Mouse (Mus musculus) left cerebral cortex, postnatal 36 days (tissue): ENCODE measurements around the gene Pex26. TPM values are rescaled to one million over a fixed set of nuclear protein-coding genes. Genes with fewer than 3 reads are reported as not detected.

Experiments used
- DNase-seq, 2 experiments: peaks; one replicate each; pipeline ENCODE4 v3.0.0; 2021 to 2022; ENCODE audit warnings: low spot score in 2 of 2, mixed read lengths in 1 of 2
- intact Hi-C: fragments of 180-260 bp; cut with DNase I; formaldehyde crosslinking; loops from one replicate; pipeline ENCODE4 v1.15.1; 2025
- total RNA-seq, 2 experiments: library from RNA; stranded (reverse); gene quantifications; 2 replicates each; pipeline ENCODE4 v1.2.3; 2021

The Pex26 gene
- 10 to 100 TPM; 14.4 to 14.5 TPM for total RNA-seq

DNA sequence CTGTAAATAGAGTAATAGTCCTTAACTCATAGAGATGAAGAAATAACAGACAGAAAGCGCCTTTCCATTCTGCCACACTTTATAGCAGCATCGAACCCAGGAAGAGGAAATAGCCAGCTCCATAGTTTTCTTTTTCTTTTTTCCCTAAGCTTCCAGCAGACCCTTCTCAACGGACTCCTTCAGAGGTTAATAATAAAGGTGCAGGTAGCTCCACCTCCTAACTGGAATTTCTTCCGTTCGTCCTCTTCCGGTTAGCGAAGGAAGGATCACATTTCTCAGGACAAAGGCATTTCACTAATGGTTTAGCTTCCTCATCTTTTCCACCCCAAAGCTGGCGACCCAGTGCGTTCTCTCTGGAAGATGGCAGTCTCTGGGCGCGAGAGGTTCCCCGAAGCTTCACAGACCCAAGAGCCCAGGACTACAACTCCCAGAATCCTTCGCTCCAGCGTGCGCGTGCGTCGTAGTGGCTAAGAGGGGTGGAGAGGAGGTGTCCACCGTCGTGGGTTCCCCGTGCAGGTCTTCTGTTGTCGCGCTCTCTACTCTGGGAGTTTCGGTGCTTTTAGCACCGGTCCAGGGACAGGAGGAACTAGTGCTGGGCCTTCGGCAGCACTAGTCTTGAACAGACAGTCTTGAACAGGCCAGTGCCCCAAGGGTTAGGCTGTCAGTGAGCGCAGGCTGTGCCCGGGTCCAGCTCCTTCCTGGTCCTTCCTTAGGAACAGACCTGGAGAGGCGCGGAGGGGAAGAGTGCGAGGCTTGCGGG, at the start of gene Pex26:
Gene Pex26, plus strand, starts transcription at position 254 of the 760 bp plus-strand sequence.
- DNase-seq, result peak; percentile 89 to 91
- intact Hi-C loops, result no loop called here

DNA sequence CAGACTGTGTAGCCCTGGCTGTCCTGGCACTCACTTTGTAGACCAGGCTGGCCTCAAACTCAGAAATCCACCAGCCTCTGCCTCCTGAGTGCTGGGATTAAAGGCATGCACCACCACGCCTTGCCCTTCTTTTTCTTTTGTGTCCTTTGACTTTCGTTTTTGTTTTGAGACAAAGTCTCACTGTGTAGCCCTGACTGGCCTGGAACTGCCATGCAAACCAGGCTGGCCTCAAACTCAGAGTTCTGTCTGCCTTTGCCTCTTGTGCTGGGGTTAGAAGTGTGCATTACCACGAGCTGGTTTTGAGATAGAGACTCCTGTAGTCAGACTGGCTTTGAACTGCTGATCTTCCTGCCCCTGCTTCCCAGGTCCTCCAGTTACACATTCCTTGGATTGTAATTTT, 49.2 kb upstream of the Pex26 start:
- intact Hi-C loops, result loop anchor here (5.0 kb wide), 1 partner anchor 43 kb away; no protein-coding TSS in a partner anchor
- no peak for DNase-seq

DNA sequence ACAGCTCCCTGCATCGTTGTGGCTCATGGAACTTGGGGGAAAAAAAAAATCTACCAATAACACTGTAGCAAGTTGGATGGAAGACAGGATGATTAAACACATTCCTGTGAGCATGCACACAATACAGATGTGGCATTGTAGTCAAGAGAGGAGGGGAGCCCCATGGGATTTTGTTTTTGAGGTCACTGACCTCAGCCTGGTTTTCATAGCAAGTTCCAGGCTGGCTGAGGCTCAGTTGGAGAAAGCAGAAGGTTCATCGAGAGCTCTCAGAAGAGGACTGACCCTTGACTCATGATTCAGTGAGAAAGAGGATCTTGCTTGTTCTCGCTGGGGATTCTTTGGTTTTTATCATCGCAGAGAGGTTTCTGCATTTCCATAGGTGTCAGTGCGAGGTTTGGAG, 48.6 kb upstream of the Pex26 start:
- intact Hi-C loops, result loop anchor here (5.0 kb wide), 1 partner anchor 42 kb away; no protein-coding TSS in a partner anchor
- DNase-seq, result no peak

DNA sequence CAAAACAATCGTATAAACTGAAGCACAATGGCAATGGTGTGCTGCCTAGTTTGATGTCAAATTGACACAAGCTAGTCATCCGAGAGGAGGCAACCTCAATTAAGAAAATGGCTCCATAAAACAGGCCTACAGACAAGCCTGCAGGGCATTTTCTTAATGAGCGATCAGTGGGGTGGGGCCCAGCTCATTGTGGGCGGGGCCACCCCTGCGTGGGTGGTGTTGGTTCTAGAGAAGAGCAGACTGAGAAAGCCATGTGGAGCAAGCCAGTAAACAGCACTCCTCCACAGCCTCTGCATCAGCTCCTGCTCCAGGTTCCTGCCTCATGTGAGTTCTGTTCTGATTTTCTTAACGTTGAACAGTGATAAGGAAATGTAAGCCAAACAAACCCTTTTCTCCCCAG, 46.2 kb upstream of the Pex26 start:
- intact Hi-C loops, result no loop called here

DNA sequence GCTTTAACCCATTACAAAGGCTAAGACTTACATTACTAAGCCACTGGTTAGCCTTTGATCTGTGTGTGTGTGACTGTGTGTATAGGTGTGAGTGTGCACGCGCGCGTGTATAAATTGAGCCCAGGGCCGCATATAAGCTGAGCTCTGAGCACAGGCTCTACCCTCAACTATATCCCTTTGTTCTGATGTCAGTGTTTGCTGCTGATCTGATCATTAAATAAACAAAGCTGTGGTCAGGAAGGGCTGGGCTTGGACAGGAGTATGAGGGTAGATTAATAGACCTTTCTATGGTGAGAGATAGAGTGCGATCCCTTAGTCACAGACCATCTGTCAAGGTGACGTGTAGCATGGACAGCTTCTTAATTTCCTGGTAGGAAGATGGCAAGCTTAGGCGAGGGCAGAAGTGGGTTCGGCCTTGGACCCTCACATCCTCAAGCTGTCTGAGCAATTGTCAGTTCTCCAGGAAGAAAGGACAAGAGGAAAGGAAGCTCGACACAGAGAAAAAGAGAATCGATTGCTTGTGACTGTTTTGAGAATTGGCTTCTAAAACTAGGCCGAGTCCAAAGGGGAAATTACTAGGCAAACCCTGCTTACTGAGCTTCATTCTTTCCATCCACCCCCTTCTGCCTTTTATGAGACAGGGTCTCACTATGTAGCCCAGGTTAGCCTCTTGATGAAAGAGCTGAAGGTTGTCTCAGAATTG, 45.0 kb upstream of the Pex26 start:
- DNase-seq, result no peak
- intact Hi-C loops, result no loop called here

More for the DNA sequence above, 46.2 kb upstream of the Pex26 start:
- no peak for DNase-seq

DNA sequence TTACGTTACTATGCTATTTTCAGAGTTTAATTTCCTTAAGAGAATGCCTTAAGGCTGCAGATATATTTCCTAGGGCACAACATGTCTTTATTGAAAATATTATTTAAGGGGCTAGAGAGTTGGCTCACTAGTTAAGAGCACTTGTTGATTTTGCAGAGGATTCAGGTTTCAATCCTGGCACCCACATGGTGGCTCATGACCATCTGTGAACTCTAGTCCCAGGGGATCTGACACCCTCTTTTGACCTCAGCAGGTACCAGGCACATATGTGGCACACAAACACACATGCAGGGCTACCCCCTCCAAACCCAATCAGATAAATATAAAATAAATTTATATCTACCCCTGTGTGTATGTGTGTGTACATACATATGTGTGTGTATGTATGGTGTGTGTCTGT, 44.2 kb upstream of the Pex26 start:
- no peak for DNase-seq
- intact Hi-C loops, result no loop called here

DNA sequence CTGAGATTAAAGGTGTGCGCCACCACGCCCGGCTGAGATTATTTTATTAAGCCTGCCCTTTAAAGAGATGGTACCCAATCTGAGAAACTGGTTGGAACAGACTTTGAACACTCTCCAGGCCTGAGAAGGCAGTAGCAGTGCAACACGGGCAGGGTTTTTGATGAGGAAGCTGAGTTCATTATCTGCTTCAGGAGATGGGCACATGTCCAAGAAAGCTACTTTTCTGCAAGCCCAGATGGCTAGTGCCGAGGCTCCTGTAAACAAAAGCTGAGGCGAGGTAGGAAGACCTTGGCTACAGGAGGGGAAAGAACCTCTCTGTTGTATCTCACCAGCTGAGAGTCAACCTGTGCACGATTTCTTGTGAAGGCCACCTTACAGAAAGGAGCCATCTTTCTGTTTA, 41.2 kb upstream of the Pex26 start:
- DNase-seq, result no peak
- intact Hi-C loops, result no loop called here

DNA sequence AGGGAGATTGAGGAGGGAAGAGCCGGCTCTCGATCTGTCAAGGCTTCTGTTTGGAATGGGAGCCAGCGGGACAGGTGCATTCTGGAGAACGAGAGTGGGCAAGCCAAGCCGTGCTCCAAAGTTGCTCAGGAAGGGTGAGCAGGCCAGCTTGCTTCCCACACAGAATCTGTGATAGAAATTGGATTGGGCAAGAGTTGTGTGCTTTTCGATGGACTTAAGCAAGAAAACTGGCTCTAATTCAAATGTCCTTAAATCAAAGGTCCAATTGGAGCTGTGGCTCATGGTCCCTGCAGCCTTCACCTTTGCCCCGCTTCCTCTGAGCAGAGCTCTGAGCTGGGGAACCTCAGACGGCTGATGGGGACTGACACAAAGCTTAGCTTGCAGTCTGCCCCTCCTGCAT, 40.0 kb upstream of the Pex26 start:
- no peak for DNase-seq
- intact Hi-C loops, result no loop called here

DNA sequence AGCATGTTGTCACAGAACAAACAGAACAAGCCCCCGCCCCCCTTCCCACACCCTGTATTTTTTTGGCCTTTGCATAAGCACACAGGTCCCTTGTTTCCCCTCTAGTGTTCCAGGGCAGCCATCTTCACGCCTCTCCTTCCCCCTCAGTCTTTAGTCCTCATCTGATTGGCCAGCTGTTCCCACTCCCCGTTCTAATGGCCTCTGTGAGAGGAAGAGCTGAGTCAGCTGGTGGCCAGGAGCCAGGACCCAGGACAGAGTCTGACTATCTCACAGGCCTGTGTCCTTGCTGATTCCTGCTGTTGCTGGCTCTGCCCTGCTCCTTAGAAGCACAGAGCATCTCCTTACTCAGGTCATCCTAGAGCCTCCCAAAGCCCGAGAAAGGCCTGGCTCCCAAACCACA, 39.4 kb upstream of the Pex26 start:
- DNase-seq, result no peak
- intact Hi-C loops, result no loop called here

DNA sequence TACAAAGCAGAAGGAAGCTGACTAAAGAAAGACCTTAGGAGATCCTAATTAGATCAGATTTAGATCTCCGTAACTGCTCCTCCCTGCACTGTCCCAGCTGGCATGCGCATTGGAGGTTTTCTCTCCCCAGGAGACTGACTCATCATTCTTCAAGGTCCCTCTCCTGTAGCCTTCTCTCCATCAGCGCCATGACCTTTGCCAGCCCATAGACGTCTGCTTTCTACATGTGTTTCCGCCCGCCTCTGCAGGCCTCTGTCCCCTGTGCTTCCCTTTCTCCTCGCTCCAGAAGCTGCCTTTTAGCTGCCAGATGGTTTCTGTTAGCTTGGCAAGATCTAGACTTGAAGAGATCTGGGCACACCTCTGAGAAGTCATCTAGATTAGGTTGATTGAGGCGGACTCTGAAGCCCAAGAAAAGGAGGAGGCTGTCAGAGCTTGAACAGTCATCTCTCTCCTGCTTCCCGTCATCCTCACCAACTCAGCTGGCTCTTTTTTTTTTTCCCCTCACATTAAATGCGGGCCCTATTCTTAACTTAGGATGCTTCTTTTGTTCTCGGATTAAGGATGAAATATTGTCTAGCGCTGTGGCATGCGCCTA, 38.4 kb upstream of the Pex26 start:
- DNase-seq, result no peak
- intact Hi-C loops, result no loop called here

DNA sequence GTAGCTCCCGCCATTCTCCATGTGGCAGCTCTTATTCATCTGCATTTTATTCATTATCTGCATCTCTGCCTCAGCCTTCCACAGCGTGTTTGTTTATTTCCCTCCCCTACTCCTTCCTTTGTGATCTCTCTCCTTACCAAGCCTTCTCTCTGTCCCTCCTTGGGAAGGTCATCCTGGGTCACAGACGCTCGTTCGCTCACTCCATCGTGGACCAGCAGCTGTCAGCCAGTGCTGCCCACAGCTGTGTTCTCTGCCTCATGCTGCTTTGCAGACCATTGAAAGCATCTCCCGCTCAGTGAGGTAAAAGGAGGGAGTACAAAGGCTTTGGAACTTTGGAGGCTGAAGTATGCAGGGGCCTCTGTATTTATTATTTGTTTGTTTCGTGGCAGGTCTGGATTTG, 37.6 kb upstream of the Pex26 start:
- intact Hi-C loops, result no loop called here
- no peak for DNase-seq

DNA sequence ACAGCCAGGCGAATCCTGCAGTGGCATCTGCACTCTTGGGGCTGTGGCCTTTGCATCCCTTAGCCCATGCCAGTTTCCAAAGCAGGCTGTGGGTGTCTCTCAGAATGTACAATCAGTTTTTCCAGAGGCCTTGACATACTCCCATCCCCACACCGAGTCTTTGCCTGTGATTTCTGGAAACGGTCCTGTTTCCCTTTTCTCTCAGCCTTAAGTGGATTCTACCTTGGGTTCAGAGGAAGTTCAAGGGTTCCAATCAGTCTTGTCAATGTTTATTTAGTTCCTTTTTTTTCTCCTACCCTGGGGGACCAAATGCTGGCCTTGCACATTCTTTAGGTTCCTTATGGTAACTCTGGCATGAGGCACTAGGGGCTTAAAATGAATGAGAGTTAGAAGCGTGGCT, 36.7 kb upstream of the Pex26 start:
- intact Hi-C loops, result no loop called here
- no peak for DNase-seq

DNA sequence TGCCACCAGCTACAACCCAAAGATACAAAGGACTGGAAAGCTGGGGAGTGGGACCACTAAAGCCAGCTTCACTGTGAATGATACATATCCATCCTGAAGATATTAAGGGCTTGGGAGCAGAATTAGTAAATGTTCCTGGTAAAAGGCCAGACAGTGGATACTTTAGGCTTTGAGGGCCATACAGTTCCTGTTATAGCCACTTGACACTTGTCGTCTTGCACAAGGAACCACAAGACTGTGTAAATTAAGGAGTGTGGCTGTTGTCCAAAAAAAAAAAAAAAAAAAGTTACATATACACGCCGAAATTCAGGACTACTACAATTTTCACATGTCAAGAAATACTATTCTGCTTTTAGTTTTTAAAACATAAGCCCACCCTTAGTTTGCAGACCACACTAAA, 35.1 kb upstream of the Pex26 start:
- no peak for DNase-seq
- intact Hi-C loops, result no loop called here

DNA sequence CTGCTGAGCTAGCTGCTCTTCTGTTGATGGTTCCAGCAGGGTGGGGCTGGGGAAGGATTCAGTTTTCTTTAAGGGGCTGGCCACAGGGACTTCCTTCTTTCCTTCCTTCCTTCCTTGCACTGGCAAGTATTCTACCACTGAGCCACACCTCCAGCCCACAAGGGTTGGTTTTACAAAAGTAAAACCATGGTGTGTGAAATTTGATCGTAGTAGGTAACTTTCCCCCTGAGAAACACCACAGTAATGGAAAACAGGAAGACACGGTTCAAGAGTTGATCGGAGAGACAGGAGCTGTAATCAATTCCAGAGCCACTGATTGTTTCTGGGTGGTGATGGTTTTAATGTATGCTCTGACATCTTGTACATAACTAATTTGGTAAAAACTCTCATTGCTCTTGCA, 34.0 kb upstream of the Pex26 start:
- intact Hi-C loops, result no loop called here
- no peak for DNase-seq

DNA sequence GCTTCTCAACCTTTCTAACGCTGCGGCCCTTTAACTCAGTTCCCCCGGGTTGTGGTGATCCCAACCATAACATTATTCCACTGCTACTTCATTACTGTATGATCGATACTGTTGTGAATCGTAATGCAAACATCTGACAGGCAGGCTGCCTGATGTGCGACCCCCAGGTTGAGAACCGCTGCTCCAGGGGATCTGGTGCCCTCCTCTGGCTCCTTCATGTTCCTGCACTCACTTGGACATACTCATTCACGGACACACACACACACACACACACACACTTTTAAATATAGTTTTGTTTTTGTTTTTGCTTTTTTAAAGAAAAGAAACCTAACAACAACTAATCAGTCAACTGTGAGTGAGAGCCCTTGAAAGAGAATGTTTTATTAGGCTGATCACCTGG, 33.3 kb upstream of the Pex26 start:
- DNase-seq, result no peak
- intact Hi-C loops, result no loop called here

DNA sequence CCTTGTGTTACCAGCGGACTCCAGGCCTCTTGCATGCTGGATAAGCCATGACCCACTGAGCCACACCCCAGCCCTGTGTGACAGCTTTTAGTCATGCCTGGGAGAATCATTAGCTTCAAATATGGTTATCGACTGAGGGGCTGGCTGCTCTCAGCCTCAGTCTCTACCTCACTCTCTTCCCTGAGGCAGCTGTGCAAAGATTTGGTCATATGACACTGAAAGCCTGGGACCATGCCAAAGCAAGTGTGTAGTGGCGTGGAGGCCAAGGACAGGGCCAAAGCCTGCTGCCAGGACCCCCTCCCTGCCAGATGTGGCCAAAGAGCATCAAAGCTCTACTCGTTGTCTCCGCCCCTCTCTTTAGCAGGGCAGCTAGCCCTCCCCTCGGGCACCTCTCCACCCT, 31.7 kb upstream of the Pex26 start:
- intact Hi-C loops, result no loop called here
- DNase-seq, result no peak

DNA sequence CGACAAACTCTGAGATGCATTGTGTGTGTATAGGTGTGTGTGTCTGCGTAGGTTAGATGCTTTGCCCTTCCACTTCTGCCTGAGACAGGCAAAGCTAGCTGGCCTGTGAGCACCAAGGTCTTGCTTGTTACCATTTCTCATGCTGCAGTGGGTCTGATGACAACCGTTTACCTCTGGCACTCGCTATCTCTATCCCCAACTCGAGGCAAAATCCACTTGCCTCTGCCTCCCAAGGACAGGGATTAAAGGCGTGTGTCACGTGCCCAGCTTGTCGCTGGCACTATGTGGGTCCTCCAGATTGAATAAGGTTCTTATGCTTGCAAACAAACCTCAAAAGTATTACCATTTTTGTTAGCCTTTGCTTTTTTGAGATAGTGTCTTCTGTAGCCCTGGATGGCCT, 30.3 kb upstream of the Pex26 start:
- DNase-seq, result no peak
- intact Hi-C loops, result no loop called here

DNA sequence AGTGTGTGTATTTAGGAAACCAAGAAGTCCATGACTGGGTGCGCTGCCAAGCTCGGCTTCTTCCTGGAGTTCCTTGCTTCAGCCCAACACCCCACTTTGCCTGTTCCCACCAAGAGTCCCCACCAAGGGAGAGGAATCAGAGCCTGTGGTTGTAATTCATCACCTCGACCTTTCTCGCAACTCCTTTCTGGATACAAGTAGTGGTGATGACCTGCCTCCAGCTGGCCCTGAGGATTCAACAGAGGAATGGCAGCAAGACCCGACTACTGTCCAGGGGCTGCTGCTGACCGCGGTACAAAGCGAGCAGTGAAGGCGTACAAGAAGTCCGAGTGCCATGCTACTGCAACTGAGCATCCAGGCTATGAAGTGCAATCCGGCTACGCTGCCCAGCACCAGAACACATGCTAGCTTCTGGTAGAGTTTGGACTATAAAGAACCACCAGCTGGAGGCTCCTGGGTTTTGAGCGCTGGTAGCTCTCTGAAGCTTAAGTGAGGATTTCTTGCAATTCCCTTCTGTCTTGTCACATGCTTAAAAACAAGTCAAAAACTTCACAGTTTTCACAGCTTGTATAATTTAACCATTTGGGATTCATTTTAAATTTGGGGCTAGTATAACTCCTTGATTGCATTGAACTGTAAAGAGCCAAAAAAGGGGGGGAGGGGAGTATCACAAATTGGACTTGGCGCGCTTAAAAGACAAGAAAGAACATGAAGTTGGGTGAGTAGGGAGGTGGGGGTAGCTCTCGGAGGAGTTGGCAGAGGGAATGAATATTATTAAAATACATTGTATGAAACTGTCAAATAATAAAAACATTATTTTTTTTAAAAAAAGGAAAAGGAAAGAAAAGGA, 28.8 kb upstream of the Pex26 start:
- DNase-seq, result no peak
- intact Hi-C loops, result no loop called here

DNA sequence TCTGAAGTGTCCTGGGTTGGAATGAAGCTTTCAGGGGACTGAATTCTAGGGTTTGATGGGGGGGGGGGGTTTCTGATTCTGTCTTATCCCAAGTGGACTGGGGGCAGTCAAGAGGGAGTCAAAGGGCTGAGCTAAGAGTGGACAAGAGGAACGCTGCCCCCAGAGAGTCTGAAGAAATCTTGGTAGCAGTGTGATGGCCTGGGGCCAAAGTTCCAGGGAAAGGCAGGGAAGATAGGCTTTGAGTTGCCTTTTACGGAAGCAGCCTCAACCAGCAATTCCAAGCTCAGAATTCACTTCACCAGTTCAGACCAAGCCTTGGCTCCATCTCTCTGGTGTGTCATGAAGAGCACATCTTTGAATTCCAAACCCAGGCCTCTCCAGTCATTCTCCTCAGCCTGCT, 27.4 kb upstream of the Pex26 start:
- intact Hi-C loops, result no loop called here
- no peak for DNase-seq

DNA sequence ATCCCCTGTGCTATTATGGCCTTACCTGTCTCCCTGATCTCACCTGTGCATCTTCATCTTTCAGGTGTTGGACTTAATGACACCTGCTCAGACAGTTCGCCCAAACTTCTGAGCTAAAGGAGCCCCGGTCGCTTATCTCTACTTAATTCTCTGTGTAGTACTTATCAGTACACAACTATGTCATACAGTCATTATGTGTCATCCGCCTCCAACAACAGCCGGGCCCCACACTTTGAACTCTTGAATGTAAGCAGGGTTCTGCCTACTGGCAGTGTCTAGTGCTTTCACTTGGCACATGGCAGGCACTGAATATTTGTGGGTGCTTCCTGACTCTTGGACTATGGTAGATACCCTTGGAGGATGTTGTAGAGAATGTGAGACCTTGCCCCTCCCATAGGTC, 23.9 kb upstream of the Pex26 start:
- no peak for DNase-seq
- intact Hi-C loops, result no loop called here
